Mouse (Mus musculus) heart, embryonic 13.5 days (tissue): Measurements from ENCODE around the gene Socs7. TPM values are rescaled to one million over a fixed set of nuclear protein-coding genes. Genes with fewer than 3 reads are reported as not detected.
"Not testable (repeated sequence)": the region's sequence is repeated elsewhere in the genome, so short reads cannot be mapped to it uniquely, and the experiment has no call there.

ENCODE experiments used
- ATAC-seq: fragments of 200-750 bp; cut with Nextera tagmentation; 2 replicates; pipeline ENCODE4 v1.8.0; 2017; ENCODE audit warnings: moderate TSS enrichment; ENCODE audit not compliant: insufficient number of reproducible peaks, low FRiP score, low TSS enrichment; ENCODE audit errors: extremely low read depth
- H3K27ac ChIP-seq: fragments of 300-500 bp; sonication (generic); replicated peaks from 2 replicates; pipeline ENCODE4 v1.5.1; 2015; ENCODE audit warnings: moderate library complexity, mild to moderate bottlenecking, inconsistent platforms
- H3K27me3 ChIP-seq: fragments of 300-500 bp; sonication (generic); replicated peaks from 2 replicates; pipeline ENCODE4 v1.6.1; 2015; ENCODE audit warnings: mild to moderate bottlenecking, inconsistent platforms
- H3K36me3 ChIP-seq: fragments of 300-500 bp; sonication (generic); 2 replicates; pipeline ENCODE4 v1.6.1; 2015; ENCODE audit warnings: mild to moderate bottlenecking, inconsistent platforms
- H3K4me1 ChIP-seq: fragments of 300-500 bp; sonication (generic); 2 replicates; pipeline ENCODE4 v1.6.1; 2015; ENCODE audit warnings: inconsistent platforms
- H3K4me2 ChIP-seq: fragments of 300-500 bp; sonication (generic); 2 replicates; pipeline ENCODE4 v1.6.1; 2015; ENCODE audit warnings: inconsistent platforms, mild to moderate bottlenecking, moderate library complexity
- H3K4me3 ChIP-seq: fragments of 300-500 bp; sonication (generic); 2 replicates; pipeline ENCODE4 v1.5.1; 2015; ENCODE audit warnings: moderate library complexity, mild to moderate bottlenecking, inconsistent platforms
- H3K9ac ChIP-seq: fragments of 300-500 bp; sonication (generic); 2 replicates; pipeline ENCODE4 v1.6.1; 2015; ENCODE audit warnings: inconsistent platforms, mild to moderate bottlenecking, moderate library complexity
- H3K9me3 ChIP-seq: fragments of 300-500 bp; sonication (generic); 2 replicates; pipeline ENCODE4 v1.6.1; 2016; ENCODE audit warnings: inconsistent platforms
- WGBS: fragments of 180-500 bp; shearing (Covaris S2); methylation state at CpG from one replicate; pipeline ENCODE4 v1.1.7; 2015; ENCODE audit warnings: mixed read lengths; 5-methylcytosine and 5-hydroxymethylcytosine counted together
- polyA plus RNA-seq: library from polyadenylated mRNA; unstranded; fragments of >200 nt; fragmentation: Nextera tagmentation; extraction: Ambion mirVana; gene quantifications from 2 replicates; pipeline ENCODE4 v1.2.1, GENCODE M21; 2015

Gene Socs7
- 3.2 and 3.4 TPM in 2 replicates for polyA plus RNA-seq

- no peaks in the 10 kb centered on the region for H3K9me3 ChIP-seq
- no peaks in the 10 kb centered on the region for H3K27me3 ChIP-seq
- peak within 1 kb of the TSS; percentile 77 for H3K4me2 ChIP-seq
- ATAC-seq: peak; percentile 90
- H3K4me3 ChIP-seq: peak within 1 kb of the TSS; percentile 99
- H3K9ac ChIP-seq: peak within 1 kb of the TSS; percentile 100
- H3K4me1 ChIP-seq: peaks cover 32% of the 10 kb centered on the region
- H3K27ac ChIP-seq: peak within 1 kb of the TSS; percentile 97
- H3K36me3 ChIP-seq: no peaks in the 10 kb centered on the region; the same call in 1 of the 2 replicates
- WGBS: under 1% methylated on average over 24 of the region's 81 CpGs
Measured at GRCm38 (mm10) chr11:97361948-97362648, at the start of gene Socs7. Socs7 (plus strand) TSS chr11:97362551.

- WGBS: 73% methylated on average over 1 of the region's 1 CpGs
- not testable (repeated sequence) for H3K27ac ChIP-seq, ATAC-seq, H3K9me3 ChIP-seq, H3K36me3 ChIP-seq, H3K27me3 ChIP-seq, H3K4me3 ChIP-seq, H3K9ac ChIP-seq, H3K4me2 ChIP-seq
- H3K4me1 ChIP-seq: peaks cover 37% of the 10 kb centered on the region
Measured at GRCm38 (mm10) chr11:97312871-97313270, 49.5 kb upstream of the Socs7 start.

DNA sequence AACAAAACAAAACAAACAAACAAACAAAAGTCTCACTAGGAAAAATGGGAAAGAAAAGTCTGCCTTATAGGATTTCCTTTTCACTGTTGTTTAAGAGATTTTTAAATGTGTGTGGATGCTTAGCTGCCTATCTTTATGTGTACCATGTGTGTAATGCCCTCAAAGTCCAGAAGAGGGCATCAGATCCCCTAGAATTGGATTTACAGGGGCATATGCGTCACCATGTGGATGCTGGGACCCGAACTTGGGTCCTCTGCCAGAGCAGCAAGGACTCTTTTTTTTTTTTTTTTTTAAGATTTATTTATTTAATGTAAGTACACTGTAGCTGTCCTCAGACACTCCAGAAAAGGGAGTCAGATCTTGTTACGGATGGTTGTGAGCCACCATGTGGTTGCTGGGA is 48.2 kb upstream of the Socs7 start:
- H3K27me3 ChIP-seq: no peaks in the 10 kb centered on the region
- H3K9ac ChIP-seq: no peak overlapping the region
- no peak overlapping the region for H3K4me2 ChIP-seq
- peaks cover 32% of the 10 kb centered on the region for H3K4me1 ChIP-seq
- no peak overlapping the region for H3K4me3 ChIP-seq
- ATAC-seq: no peak
- H3K27ac ChIP-seq: no peak overlapping the region
- WGBS: 91% methylated on average over 3 of the region's 3 CpGs
- H3K36me3 ChIP-seq: peaks cover 16% of the 10 kb centered on the region
- H3K9me3 ChIP-seq: no peaks in the 10 kb centered on the region

DNA sequence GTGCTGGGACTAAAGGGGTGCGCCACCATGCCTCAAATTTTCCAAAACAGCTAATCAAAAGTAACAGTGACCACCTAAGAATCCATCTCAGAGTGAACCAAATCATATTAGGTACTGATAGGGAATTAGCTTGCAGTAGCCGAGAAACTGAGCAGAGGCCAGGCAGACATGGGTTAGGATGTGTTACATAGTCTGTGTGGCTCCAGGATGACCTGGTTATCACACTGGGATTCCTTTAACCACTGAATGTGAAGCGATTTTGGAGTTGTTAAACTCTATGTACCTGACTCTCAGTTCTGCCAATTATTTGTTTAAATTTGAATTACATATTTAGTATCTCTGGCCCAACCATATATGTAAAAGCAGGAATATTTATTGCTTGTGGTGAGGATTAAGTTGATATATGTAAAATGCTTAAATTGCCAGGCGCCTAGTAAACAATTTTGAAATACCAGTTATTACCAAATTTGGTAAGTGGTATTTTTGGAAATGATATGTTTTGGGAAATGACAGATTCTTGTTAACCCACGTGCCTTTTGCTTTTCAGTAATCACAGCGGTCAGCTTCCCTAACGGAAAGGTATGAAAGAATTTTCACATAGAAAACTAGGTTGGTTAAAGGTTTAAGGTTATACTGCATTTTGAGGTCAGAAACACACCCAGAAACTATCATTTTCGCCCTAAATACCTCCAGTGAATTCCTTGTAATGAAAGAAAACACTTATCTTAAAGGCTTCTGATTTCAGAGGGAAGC is 47.4 kb upstream of the Socs7 start:
- peaks cover 20% of the 10 kb centered on the region for H3K36me3 ChIP-seq
- H3K4me2 ChIP-seq: peak overlapping the region; percentile 76
- H3K9ac ChIP-seq: peak overlapping the region; percentile 61
- H3K4me1 ChIP-seq: peaks cover 25% of the 10 kb centered on the region
- no peaks in the 10 kb centered on the region for H3K27me3 ChIP-seq
- WGBS: 41% methylated on average over 8 of the region's 8 CpGs
- no peaks in the 10 kb centered on the region for H3K9me3 ChIP-seq
- H3K27ac ChIP-seq: peak overlapping the region; percentile 65
- no peak for ATAC-seq
- H3K4me3 ChIP-seq: peak overlapping the region; percentile 65

DNA sequence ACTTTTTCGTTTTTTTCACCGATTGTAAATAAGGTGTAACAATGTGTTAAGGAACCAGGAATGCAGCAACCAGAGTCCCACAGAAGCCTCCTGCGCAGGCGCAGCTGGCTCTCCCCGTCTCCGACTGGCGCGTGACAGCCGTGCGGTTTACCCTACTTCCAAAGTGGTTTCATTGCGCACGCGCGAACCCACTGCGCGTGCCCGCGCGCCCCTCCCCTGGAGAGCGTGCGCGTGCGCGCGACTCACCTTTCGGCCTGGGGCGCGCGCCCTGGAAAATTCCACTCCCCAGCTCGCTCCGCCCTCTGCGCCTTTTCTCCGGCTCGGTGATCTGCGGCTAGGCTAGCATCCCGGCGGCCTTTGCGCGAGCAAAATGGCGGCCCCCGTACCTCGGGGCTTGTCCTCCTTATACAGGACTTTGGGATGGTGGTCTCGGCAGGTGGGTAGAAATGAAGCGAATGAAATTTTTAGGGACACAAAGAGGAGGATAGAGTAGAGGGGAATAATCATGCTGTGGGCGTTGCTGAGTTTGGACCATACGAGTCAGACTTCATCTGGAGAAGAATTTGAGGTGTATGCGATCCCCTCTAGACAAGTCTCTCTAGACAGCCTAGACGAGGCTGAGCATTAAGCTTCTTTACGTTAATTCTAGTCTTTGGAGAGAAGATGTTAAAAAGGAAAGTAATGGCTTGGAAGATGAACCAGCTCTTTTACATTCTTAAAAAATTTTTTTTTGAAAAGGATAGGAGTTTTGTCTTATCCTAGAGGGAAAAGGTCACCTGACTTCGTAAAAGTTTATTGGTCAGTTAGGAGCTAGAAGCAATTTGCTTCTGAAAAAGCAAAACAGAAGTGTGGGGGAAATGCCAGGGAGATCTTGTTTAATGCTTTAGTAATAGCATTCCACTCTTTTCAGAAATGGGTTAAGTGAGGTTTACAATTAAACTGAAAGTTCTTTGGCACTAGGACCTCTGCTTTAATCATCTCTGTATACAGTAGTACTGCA is 46.5 kb upstream of the Socs7 start, which contains the start of gene Mrpl45:
Gene Mrpl45 (plus strand): TSS at position 213 of the 1,000 bp plus-strand sequence.
- peak within 1 kb of the TSS; percentile 65 for H3K27ac ChIP-seq
- peak within 1 kb of the TSS; percentile 76 for H3K4me2 ChIP-seq
- peak; percentile 89 for ATAC-seq
- peaks cover 28% of the 10 kb centered on the region for H3K36me3 ChIP-seq
- H3K4me3 ChIP-seq: peak within 1 kb of the TSS; percentile 65
- no peaks in the 10 kb centered on the region for H3K9me3 ChIP-seq
- peaks cover 20% of the 10 kb centered on the region for H3K4me1 ChIP-seq
- H3K9ac ChIP-seq: peak within 1 kb of the TSS; percentile 85
- under 1% methylated on average over 50 of the region's 50 CpGs for WGBS
- no peaks in the 10 kb centered on the region for H3K27me3 ChIP-seq

- no peak overlapping the region for H3K4me3 ChIP-seq
- no peaks in the 10 kb centered on the region for H3K9me3 ChIP-seq
- peaks cover 78% of the 10 kb centered on the region for H3K36me3 ChIP-seq
- H3K4me1 ChIP-seq: peaks cover 7% of the 10 kb centered on the region
- 94% methylated on average over 8 of the region's 8 CpGs for WGBS
- no peak overlapping the region for H3K27ac ChIP-seq
- ATAC-seq: no peak
- no peak overlapping the region for H3K4me2 ChIP-seq
- H3K9ac ChIP-seq: no peak overlapping the region
- no peaks in the 10 kb centered on the region for H3K27me3 ChIP-seq
Measured at GRCm38 (mm10) chr11:97321197-97321596, 41.2 kb upstream of the Socs7 start.

- 85% methylated on average over 8 of the region's 8 CpGs for WGBS
- H3K36me3 ChIP-seq: peaks cover 87% of the 10 kb centered on the region
Measured at GRCm38 (mm10) chr11:97321894-97322600, 40.3 kb upstream of the Socs7 start.

GRCm38 (mm10) chr11:97325224-97325623 is 37.1 kb upstream of the Socs7 start:
- no peaks in the 10 kb centered on the region for H3K9me3 ChIP-seq
- H3K27ac ChIP-seq: no peak overlapping the region
- H3K27me3 ChIP-seq: no peaks in the 10 kb centered on the region
- no peak overlapping the region for H3K4me3 ChIP-seq
- no peak overlapping the region for H3K4me2 ChIP-seq
- H3K4me1 ChIP-seq: no peaks in the 10 kb centered on the region
- no peak for ATAC-seq
- H3K9ac ChIP-seq: no peak overlapping the region
- H3K36me3 ChIP-seq: peaks cover 93% of the 10 kb centered on the region
- 79% methylated on average over 1 of the region's 1 CpGs for WGBS

More at GRCm38 (mm10) chr11:97321894-97322600, 40.3 kb upstream of the Socs7 start:
- H3K27ac ChIP-seq, H3K4me3 ChIP-seq, H3K9me3 ChIP-seq, H3K27me3 ChIP-seq, H3K9ac ChIP-seq, H3K4me1 ChIP-seq, ATAC-seq, H3K4me2 ChIP-seq: not testable (repeated sequence)

DNA sequence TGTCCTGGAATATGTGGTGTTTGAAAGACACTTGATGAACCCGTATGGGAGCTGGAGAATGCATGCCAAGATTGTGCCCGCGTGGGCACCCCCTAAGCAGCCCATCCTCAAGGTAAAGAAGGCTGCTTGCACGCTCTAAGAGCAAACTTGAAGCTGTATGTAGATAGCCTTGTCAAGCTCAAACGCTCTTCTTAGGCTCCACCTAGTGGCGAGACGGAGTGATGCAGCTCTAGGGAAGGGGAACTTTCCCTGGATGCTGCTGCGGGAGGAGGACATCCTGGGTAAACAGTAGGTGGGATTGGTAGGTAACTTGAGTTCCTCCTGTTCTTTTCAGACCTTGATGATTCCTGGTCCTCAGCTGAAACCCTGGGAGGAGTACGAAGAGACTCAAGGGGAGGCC is 34.2 kb upstream of the Socs7 start:
- Histone ChIP-seq H3K27ac (no peak overlapping the region), H3K4me1 (no peaks in the 10 kb centered on the region), H3K36me3 (peaks cover 76% of the 10 kb centered on the region), H3K4me3 (no peak overlapping the region), H3K27me3 (no peaks in the 10 kb centered on the region), H3K9ac (no peak overlapping the region), H3K9me3 (no peaks in the 10 kb centered on the region), H3K4me2 (no peak overlapping the region)
- 19% methylated on average over 9 of the region's 9 CpGs for WGBS
- no peak for ATAC-seq

DNA sequence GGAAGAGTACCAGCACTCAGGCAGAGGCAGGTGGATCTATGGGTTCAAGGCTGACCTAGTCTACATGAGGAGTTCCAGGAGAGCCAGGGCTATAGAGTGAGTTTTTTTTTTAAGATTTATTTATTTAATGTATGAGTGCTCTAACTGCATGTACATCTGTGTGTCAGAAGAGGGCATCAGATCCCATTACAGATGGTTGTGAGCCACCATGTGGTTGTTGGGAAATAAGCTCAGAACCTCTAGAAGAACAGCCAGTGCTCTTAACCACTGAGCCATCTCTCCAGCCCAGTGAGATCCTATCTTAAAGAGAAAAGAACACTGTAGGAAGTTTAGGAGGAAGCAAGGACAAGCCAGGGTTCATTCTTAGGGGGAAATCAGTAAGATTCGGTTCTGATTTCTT is 32.0 kb upstream of the Socs7 start:
- Histone ChIP-seq H3K27me3 (peaks cover 5% of the 10 kb centered on the region), H3K9ac (no peak overlapping the region), H3K9me3 (no peaks in the 10 kb centered on the region), H3K36me3 (peaks cover 56% of the 10 kb centered on the region), H3K27ac (no peak overlapping the region), H3K4me2 (no peak overlapping the region), H3K4me3 (no peak overlapping the region), H3K4me1 (no peaks in the 10 kb centered on the region)
- 94% methylated on average over 1 of the region's 1 CpGs for WGBS
- ATAC-seq: no peak
